Mouse (Mus musculus) splenic B cell, adult 2 months (primary cell): ENCODE results near the gene Lipn.

Experiments used
- DNase-seq: peaks from one replicate; pipeline ENCODE4 v3.0.0-alpha.2; 2011; ENCODE audit warnings: low read depth, low spot score
- H3K27me3 ChIP-seq: 2 replicates; pipeline ENCODE4 v1.6.1; 2012; ENCODE audit warnings: mild to moderate bottlenecking, low read length, moderate library complexity, mixed read lengths; ENCODE audit not compliant: control insufficient read depth, poor library complexity, insufficient read depth, severe bottlenecking
- H3K36me3 ChIP-seq: 2 replicates; pipeline ENCODE4 v1.6.1; 2012; ENCODE audit warnings: mild to moderate bottlenecking, low read length, moderate library complexity, mixed read lengths; ENCODE audit not compliant: control insufficient read depth, poor library complexity, insufficient read depth, severe bottlenecking

The Lipn gene

GRCm38 (mm10) chr19:34066779-34067472 lies at the start of gene Lipn:
Lipn (plus strand) TSS chr19:34067358.
- Histone ChIP-seq H3K27me3 (no peaks in the 10 kb centered on the region), H3K36me3 (no peaks in the 10 kb centered on the region)
- no peak for DNase-seq

DNA sequence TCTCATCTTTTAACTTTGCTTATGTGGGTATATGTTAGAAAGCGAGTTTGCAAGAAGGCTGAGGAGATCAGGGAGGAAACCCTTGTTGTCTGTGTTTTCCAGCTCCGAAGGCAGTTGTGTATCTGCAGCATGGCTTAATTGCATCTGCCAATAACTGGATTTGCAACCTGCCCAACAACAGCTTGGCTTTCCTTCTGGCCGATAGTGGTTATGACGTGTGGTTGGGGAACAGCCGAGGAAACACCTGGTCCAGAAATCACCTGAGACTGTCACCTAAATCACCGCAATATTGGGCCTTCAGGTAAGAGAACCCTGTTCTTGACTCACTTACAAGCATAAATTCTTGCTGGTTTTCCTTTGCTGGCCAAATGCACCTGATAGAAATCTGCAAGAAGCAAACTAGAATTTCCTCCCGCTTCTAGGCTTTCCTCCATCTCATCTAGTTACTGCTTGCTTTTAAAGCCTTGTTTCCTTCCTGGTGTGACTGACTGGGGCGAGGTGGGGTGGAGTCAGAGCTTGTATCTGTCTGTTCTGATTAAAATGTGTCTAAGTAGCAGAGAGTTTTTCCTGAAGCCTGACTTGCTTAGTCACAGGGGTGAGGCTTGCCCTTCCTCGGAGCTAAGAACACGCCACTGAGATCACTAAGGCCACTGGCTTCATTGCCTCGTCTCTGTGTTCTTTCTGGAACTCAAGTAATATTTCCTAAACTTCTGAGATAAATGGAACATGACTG lies 45.6 kb upstream of the Lipn start:
- no peaks in the 10 kb centered on the region for H3K36me3 ChIP-seq
- no peak for DNase-seq
- no peaks in the 10 kb centered on the region for H3K27me3 ChIP-seq

- no peaks in the 10 kb centered on the region for H3K27me3 ChIP-seq
- H3K36me3 ChIP-seq, result no peaks in the 10 kb centered on the region
- DNase-seq, result peak; percentile 28
Observed at GRCm38 (mm10) chr19:34022759-34023158, 44.4 kb upstream of the Lipn start.

DNA sequence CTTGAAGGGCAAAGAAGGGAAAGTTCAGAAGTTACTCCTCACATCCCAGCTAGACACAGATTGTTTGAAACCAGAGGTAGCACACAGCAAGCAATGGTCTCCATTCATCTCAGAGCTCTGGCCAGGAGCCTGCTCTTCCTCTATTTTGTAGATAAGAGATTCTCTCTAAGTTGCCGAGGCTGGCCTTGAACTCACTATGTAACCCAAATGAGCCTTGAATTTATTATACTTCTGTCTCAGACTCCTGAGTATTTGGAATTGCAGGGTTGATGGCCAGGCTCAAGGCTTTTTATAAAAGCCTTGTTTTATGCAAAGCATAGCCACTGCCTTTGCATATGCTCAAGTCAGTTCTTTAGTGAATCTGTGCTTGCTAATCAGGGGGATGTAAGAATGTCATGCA lies 27.4 kb upstream of the Lipn start:
- H3K27me3 ChIP-seq, result no peaks in the 10 kb centered on the region
- DNase-seq, result no peak
- no peaks in the 10 kb centered on the region for H3K36me3 ChIP-seq

GRCm38 (mm10) chr19:34043008-34043407 lies 24.1 kb upstream of the Lipn start:
- Histone ChIP-seq H3K27me3 (no peaks in the 10 kb centered on the region), H3K36me3 (no peaks in the 10 kb centered on the region)
- DNase-seq, result no peak

DNA sequence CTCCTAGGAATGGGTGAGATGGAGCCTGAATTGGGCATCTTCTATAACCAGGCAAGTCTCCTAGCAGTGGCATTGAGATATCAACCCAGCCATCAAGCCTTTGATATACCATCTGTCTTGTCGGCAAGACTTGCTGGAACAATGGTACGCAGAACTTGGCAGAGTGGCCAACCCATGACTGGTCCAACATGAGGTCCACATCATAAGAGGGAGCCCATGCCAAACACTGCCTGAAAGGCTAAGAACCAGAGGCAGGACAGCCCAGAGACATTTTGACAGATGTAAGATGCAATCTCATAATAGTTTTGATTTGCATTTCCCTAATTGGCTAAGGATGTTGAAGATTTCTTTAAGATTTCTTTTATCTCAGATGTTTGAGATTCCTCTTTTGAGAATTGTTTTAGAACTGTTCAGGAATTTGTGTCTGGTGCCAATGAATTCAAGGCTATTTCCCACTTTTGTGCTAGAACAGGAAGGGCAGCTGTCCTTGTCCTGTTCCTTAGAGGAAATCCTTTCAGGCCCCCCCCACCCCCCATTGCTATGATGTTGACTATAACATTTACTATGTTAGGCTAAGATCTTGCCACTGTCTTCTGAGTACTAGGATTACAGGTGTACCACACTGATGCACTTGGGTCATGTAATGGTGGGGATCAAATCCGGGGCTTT lies 17.7 kb upstream of the Lipn start:
- no peaks in the 10 kb centered on the region for H3K36me3 ChIP-seq
- no peaks in the 10 kb centered on the region for H3K27me3 ChIP-seq
- DNase-seq, result no peak

DNA sequence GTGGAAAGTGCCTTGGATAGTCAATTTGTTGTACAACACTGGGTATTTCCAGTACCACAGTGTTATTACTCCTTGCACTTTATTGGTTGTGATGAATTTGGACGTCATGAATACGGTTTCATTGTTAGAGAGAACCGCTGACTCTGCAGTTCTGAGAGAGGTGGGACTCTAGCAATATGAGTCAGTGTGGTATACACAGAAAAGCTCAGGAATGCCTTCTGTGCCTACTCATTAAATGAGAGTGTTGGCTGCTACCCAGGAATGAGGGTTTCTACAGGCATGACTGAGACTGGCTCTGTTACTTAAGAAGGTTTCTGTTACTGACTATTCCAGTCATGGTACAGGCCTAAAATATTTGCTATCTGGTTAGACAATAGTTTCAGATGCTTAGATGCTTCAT lies 15.7 kb upstream of the Lipn start:
- no peak for DNase-seq
- Histone ChIP-seq H3K27me3 (no peaks in the 10 kb centered on the region), H3K36me3 (no peaks in the 10 kb centered on the region)

GRCm38 (mm10) chr19:34063547-34063946 lies 3.6 kb upstream of the Lipn start:
- no peak for DNase-seq
- no peaks in the 10 kb centered on the region for H3K36me3 ChIP-seq
- no peaks in the 10 kb centered on the region for H3K27me3 ChIP-seq

DNA sequence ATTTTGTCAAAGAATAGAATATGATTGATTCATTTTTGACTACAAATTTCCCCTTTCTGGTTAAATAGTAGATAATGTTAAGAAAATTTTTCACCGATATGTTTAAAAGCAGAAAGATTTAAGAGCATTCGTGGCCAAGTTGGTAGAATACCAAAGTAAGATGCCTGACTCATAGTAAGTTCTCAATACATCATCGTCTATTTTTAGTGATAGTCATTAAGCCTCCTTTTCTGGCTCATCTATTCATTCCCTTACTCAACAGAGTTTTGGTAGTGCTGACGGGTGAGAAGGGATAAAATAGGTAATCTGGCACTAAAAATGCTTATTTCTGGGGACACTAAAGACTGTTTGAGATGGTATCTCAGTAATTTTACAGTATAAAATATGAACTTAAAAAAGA lies 3.1 kb upstream of the Lipn start:
- no peak for DNase-seq
- H3K27me3 ChIP-seq, result no peaks in the 10 kb centered on the region
- no peaks in the 10 kb centered on the region for H3K36me3 ChIP-seq

DNA sequence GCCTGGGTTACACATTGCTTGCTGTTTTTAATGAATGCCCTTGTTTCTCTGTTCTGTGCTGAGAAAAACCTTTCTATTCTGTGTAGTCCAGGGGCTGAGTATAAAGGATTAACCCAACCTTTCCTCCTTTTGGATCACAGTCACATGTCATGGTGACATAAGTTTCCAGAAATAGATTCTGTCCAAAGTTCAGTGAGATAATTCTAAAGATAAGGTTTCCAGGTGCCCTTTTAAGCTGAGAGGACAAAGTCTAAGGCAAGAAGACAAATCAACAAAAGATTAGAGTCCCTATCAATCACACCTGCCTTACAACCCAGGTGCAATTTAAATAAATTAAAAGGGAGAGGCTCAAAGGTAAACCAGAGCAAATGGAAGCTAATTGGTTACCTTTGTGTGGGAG lies 7.1 kb downstream of the Lipn start:
- no peaks in the 10 kb centered on the region for H3K36me3 ChIP-seq
- DNase-seq, result no peak

GRCm38 (mm10) chr19:34078130-34078529 lies 11.0 kb downstream of the Lipn start:
- Histone ChIP-seq H3K36me3 (no peaks in the 10 kb centered on the region), H3K27me3 (no peaks in the 10 kb centered on the region)
- no peak for DNase-seq

More for the DNA sequence above, 7.1 kb downstream of the Lipn start:
- no peaks in the 10 kb centered on the region for H3K27me3 ChIP-seq

DNA sequence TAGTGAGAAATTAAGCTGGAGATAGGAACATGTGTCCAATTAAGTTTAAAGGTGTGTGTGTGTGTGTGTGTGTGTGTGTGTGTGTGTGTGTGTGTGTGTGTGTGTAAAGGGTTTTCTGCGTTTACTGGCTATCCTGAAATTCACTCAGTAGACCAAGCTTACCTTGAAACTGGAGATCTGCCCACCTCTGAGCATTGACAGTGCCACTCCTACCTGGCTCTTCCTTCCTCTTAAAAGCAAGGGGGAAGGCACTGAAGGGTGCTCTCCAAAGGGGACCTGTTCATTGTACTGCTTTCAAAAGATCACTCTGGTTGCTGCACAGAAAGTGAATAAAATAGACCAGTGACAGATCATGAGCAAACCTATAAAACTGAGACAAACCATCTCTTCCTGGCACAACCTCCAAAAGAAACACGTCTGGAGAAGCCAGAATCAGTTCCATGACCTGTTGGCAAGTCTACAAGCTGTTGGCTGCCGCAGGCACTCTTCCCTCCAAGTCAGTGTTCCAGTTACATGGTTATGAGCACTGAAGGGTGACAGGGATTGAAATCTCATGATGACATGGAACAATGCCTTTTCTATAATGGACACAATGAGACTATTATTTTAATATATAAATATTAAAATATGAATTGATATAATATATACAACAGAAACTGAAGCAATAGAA lies 22.0 kb downstream of the Lipn start:
- no peak for DNase-seq
- Histone ChIP-seq H3K27me3 (no peaks in the 10 kb centered on the region; the same call in 1 of the 2 replicates), H3K36me3 (no peaks in the 10 kb centered on the region)

DNA sequence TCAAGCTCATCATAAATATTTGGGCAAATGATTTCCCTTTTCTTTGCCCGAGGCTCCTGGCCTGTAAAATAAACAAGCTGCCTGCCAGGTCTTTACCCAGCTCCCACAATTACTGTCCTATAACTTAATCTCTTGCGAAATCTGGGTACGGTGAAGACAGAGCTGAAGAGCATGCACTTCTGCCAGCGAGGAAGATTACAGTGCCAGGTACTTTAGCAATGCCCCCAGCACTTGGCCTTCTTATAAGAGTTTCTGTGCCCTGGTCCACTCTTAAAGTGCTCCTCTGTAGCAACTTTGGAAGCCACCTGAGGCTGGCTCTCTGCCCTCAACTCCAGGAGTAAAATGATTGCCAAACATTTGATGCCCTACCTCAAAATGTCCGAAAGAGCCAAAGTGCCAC lies 28.2 kb downstream of the Lipn start:
- no peaks in the 10 kb centered on the region; the same call in 1 of the 2 replicates for H3K27me3 ChIP-seq
- DNase-seq, result no peak
- H3K36me3 ChIP-seq, result no peaks in the 10 kb centered on the region

DNA sequence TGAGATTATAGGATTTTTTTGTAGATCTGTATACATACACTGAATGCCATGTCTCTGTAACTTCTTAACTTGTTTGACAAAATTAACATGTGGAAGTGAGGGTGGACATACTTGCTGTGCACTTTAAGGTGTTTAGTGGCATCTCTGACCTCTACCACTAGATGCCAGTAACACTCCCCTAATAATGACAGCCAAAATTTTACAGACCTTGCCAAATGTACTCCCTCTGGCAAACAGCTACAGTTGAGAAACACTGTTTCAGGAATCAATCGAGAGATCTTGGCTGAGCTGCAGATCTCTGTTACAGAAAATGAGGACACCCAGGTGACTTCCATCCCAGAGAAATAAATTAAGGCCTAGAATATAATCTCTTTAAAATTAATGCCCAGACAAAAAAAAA lies 29.1 kb downstream of the Lipn start:
- Histone ChIP-seq H3K36me3 (no peaks in the 10 kb centered on the region), H3K27me3 (no peaks in the 10 kb centered on the region; the same call in 1 of the 2 replicates)
- peak; percentile 9 for DNase-seq

- no peaks in the 10 kb centered on the region for H3K36me3 ChIP-seq
- H3K27me3 ChIP-seq, result no peaks in the 10 kb centered on the region
- no peak for DNase-seq
Observed at GRCm38 (mm10) chr19:34100633-34101032, 33.5 kb downstream of the Lipn start, which contains the start of gene Lipm. Lipm (plus strand) TSS chr19:34100933.
